Mouse (Mus musculus) mouse embryonic stem cell (cell line): ENCODE measurements around the gene Fgfr3.

Experiments used
- in situ Hi-C, 2 experiments: fragments of 300-500 bp; cut with MboI; formaldehyde crosslinking; loops; 1 replicate in 1 of 2; 3 replicates in 1 of 2; pipeline ENCODE4 v1.14.3; 2019 to 2020; ENCODE audit warnings: low sequenced_read_pairs in 2 of 2, low pct_unique_long_range_greater_than_20kb in 1 of 2, mixed read lengths in 1 of 2; ENCODE audit not compliant: unreplicated experiment in 1 of 2

Fgfr3 gene

DNA sequence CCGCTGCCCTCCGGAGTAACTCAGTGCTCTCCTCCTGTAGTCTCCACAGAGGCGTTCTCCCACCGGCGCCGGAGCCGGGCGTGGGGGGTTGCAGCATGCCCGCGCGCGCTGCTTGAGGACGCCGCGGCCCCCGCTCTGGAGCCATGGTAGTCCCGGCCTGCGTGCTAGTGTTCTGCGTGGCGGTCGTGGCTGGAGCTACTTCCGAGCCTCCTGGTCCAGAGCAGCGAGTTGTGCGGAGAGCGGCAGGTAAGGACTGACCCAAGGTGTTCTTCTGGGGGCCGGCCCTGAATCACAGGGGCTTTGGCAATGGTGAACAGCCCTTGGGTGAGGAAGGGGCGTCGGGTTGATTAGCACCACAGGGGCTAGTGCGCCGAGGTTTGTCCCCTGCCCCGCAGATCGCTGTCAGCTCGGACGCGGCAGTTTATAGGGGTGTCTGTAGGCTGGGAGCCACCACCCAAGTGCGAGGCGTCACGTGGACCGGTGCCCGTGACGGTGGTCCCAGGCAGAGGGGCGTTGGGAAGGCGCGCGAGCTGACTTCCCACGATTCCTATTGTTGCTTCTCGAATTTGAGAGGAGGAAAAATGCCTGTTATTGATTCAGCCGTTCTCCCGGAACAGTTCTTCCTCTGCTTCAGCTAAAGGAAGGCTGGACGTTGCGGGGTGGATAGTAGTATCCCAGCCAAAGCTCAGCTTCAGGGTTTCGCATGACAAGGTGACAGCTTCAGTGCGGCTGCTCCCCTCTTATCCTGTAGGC, 968 bp downstream of the Fgfr3 start:
- in situ Hi-C loops = loop anchor here in 1 of 2 experiments (25.0 kb wide), 1 partner anchor 1665 kb away; the partner anchor contains the start of gene Hmx1

DNA sequence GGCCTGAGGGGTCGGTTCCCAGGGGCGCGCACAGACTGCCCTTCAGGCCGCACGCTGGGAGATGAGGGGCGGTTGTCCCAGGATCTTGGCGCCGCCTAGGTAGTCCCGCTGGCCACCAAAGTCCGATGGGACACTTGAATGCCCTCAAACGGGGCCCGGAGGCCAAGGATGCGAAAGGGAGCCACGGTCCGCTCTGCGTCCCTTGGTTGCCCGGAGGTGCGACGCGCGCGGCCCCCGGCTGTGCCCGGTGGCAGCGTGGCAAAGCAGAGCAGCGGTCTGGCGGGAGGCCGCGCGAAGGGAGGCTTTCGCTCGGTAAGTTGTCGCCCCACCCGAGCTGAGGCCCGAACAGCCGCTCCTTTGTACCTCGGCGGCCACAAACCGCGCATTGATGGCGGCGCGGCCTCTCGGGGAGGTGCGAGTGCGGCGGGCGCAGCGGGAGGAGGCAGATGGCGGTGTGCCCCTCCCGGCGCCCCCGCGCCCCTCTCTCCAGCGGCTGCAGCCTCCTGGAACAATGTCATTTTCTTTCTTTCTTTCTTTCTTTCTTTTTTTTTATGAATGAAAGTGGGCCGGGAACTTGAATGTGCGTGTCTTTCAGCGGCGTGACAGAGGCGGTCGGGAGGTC, 1.7 kb downstream of the Fgfr3 start:
- in situ Hi-C loops = loop anchor here in 1 of 2 experiments (25.0 kb wide), 1 partner anchor 1664 kb away; the partner anchor contains the start of gene Hmx1

DNA sequence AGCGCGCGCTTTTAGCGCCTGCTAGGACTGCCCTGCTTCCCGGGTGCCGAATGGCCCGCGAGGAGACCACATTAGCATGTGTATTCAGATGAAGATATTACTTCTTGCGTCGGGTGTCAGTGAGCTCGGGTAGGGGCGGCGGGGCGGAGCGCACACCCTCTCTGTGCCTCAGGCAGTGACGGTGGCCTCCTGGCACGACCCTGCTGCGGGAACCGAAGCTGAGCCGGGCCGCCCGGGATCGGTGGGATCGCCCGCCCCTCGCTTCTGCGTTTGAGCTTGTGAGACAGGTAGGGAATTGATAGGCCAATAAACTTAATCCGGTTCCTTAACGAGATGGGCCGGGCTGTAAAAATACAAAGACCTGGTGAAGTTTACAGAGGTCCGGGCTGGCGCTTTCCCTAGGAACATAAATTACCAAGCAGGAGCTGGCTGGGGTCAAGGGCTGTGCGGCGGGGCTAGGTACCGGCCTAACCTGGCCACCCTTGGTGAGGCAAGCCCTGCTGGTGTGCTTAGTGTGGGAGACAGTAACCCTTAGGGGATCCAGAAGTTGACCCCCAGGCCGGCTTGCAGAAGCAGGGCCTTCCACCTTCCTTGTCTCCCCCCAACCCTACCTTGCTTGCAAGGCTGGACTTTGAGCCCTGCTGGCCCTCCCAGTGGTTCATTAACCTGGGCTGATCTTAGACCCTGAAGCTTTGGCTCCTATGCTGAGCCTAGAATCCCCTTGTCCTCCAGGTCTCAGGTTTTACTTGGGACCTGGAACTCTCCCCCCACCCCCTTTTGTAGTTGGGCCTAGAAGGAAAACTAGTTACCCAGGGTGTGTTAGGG, 2.4 kb downstream of the Fgfr3 start:
- in situ Hi-C loops = loop anchor here in 1 of 2 experiments (25.0 kb wide), 1 partner anchor 1663 kb away; the partner anchor contains the start of gene Hmx1

DNA sequence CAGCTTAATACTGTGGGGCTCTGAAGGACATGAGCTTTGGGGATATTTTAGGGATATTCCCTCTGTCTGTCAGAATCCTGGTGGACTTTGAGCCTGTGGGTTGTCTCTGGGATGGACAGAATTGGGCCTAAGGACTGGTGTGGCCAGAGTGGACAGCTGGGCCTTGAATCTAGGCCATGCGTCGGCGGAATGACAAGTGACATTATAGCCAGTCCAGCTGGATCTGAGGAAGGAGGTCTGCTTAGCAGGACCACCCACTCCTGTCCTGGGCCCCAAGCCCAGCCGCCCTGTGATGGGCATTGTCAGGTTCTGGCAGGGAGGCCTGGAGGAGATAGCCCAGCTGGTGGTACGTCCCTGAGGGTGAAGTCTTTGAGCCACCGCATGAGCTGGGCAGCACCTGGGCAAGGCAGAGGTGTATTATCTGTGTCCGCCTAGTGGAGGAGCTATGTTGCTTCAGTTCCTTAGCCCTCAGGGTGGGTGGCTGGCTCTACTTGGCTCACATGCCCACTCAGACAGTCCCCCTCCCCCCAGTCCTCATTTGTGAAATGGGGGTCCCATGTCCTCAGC, 4.7 kb downstream of the Fgfr3 start:
- in situ Hi-C loops = loop anchor here in 1 of 2 experiments (25.0 kb wide), 1 partner anchor 289 kb away; the partner anchor contains the start of gene Nkx1-1

DNA sequence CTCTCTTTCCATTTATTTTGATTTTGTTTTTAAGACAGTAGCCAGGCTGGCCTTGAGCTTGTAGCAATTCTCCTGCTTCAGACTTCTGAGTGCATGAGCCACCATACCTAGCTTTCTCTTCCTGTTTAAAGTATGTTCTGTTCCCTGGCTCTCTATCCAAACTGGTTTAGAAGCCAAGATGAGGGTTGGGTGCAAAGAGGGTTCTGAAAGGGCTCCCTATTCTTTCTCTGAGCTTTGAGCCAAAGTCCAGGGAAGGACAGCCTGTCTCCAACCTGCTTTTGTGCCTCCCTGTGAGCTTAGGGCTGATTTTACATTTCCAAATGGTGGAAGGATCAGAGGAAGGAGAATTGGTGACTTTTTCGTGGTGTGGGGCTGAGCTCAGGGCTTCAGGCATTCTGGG, 5.4 kb downstream of the Fgfr3 start:
- in situ Hi-C loops = loop anchor here in 1 of 2 experiments (25.0 kb wide), 1 partner anchor 290 kb away; the partner anchor contains the start of gene Nkx1-1

DNA sequence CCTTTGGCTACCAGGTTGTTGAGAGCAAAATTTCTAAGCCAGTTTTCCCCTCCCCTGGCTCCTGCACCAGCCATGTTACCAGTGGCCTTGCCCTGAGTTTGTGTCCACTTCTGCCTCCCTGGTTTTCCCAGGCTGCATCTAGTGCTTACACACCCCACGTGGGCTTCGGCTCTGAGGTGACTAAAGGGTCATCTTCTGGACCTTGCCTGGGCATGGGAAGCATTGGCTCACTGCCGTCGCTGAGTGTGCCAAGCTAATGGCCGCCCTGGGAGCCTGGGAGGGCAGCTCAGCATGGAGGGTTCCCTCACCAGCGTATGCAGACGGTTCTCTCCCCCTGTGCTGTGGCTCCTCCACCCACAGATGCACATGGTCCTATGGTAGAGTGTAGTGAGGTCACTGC, 7.4 kb downstream of the Fgfr3 start:
- in situ Hi-C loops = loop anchor here in 1 of 2 experiments (25.0 kb wide), 1 partner anchor 292 kb away; the partner anchor contains the start of gene Nkx1-1

DNA sequence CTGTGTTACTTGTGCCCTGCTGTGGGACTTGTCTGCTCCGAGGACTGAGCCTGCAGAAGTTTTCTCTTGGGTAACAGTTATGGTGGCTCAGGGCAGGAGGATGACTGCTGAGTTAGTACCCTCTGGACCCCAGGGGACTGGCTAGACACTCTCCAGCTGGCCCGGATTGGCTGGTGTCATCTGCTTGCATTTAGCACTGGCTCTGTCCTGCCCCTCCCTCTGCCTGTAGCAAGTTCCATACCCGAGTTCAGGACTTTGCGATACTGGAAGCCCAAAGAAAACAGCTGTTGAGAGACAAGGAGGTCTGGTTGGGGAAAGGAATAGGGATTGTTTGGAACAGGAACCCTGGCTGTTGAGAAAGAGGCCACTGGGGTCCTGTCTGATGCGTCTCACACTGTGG, 9.0 kb downstream of the Fgfr3 start:
- in situ Hi-C loops = loop anchor here in 1 of 2 experiments (25.0 kb wide), 1 partner anchor 293 kb away; the partner anchor contains the start of gene Nkx1-1

DNA sequence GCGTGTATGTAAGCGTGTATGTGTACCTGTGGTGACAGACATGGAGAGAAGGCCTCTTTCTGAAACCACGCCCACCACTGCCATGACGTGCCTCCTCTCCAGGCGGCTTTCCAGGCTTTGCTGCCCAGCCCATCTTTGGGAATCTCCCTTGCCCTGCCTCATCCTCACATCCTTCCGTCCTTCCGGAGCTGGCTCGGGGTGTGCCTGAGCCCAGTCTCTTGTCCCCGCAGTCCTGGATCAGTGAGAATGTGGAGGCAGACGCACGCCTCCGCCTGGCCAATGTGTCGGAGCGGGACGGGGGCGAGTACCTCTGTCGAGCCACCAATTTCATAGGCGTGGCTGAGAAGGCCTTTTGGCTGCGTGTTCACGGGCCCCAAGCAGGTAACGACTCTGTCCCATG, 9.6 kb downstream of the Fgfr3 start:
- in situ Hi-C loops = loop anchor here in 1 of 2 experiments (25.0 kb wide), 1 partner anchor 294 kb away; the partner anchor contains the start of gene Nkx1-1

DNA sequence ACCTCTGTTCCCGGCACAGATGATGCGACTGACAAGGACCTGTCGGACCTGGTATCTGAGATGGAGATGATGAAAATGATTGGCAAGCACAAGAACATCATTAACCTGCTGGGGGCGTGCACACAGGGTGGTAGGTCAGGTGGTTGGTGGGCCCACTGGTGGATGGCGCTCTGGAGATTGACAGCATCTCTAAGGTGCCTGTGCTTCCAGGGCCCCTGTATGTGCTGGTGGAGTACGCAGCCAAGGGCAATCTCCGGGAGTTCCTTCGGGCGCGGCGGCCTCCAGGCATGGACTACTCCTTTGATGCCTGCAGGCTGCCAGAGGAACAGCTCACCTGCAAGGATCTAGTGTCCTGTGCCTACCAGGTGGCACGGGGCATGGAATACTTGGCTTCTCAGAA, 12.4 kb downstream of the Fgfr3 start:
- in situ Hi-C loops = loop anchor here in 1 of 2 experiments (25.0 kb wide), 1 partner anchor 297 kb away; the partner anchor contains the start of gene Nkx1-1

DNA sequence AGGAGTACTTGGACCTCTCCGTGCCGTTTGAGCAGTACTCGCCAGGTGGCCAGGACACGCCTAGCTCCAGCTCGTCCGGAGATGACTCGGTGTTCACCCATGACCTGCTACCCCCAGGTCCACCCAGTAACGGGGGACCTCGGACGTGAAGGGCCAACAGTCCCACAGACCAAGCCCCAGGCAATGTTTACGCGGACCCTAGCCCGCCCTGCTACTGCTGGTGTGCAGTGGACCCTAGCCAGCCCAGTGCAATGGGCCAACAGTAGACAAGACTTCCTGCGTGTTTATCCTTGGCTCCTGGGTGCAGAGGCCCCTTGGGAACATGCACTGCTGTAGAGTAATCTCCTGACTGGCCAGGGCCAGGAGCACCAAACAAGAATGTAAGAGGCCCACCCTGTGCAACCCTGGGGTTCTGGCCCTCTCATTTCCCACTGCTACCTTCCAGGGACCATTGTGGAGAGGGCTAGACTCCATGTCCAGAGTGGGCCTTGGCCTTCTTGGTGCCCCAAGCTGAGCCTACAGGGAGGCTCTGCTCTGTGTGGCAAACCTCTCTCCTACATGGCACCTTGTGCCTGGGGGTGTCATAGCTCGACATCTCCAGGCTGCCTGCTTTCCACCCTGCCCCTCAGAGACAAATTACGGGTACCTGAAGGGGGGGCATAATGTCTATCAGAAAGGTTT, 14.1 kb downstream of the Fgfr3 start:
- in situ Hi-C loops = loop anchor here in 1 of 2 experiments (25.0 kb wide), 1 partner anchor 298 kb away; the partner anchor contains the start of gene Nkx1-1

DNA sequence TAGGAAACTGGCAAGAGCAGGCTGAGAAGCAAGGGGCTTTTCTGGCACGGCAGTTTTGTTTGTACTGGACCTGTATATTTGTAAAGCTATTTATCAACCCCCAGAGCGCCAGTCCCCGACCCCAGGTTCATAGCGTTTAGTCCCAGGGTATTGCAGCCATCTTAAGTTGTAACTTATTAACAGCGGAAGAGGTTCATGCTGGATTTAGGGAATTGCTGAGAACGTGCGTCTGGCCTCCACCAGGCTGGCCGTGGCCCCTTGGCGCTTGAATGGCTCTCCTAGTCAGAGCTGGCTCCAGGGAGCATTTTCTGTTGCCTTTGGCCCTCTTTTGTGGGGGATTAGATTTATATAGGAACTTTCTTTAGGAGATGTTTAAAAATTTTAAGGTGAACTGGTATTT, 14.8 kb downstream of the Fgfr3 start:
- in situ Hi-C loops = loop anchor here in 1 of 2 experiments (25.0 kb wide), 1 partner anchor 299 kb away; the partner anchor contains the start of gene Nkx1-1

DNA sequence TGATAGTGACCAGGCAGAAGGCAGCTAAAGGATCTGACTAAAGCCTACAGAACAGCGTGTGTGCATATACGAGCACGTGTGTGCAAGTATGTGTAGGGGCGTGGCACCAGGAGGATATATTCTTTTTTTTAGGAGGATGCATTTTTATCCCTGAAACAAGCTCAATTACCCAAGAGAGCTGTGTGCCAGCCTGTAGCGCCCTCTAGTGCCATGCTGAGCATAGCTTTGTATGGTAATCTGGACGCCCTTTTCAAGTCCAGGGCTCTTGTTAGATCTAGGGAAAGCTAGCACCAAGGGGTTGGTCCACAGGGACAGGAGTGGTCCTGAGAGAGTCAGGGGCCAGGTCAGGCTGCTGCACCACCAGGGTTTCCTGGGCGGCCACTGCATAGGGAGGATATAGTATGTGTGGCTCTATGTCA, 16.4 kb downstream of the Fgfr3 start:
- in situ Hi-C loops = loop anchor here in 1 of 2 experiments (25.0 kb wide), 1 partner anchor 301 kb away; the partner anchor contains the start of gene Nkx1-1

DNA sequence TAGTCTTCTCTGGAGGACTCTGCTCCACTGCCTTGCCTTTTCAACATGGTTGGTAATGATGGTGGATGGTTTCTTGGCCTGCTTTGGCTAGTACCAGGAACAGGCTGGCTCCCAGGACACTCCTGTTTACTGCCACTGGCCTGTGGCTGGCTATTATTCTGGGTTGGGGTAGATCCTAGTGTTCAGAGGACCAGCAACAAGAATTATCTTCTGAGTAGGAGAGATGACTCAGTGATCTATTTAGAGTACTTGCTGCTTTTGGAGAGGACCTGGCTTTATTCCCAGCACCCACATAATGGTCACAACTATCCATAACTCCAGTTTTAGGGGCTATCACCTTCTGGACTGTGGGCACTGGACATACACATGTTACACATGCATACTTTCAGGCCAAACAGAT, 16.9 kb downstream of the Fgfr3 start:
- in situ Hi-C loops = loop anchor here in 1 of 2 experiments (25.0 kb wide), 1 partner anchor 301 kb away; the partner anchor contains the start of gene Nkx1-1

DNA sequence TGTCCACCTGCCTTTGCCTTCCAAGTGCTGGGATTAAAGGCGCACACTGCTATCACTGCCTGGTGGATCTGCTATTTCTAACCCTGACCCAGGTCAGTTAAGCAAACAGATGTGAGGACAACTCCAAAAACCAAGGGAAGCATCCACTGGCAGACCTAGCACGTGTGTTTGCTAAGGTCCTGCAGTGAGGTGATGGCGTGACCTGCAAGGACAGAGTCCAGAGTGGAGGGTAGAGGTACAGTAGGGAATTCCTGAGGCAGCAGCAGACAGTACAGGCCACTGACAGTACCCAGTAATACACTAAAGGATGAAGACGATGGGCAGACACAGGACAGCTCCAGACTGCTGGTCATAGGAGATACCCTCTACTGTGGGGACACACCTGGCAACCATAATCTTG, 19.1 kb downstream of the Fgfr3 start:
- in situ Hi-C loops = loop anchor here (5.0 to 25.0 kb wide), 2 partner anchors 63 to 303 kb away; partner anchors contain the start of gene Nkx1-1 (in 1 of the 2)

DNA sequence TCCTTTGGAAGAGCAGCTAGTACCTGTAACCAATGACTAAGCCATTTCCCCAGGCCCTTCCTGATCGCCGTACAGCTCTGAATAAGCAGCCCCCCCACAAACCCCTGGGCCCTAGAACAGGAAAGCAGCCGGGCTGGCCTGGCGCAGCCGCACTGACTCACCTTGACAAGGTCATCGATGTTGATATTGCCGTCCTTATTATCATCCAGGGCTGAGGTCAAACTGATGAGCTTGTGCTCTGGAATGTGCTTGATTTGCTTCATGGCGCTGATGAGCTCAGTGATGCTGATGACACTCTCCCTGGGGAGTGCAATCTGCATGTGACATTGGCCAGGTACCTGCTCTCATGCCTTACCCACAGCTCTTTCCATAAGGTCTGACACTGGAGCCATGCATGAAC, 22.0 kb downstream of the Fgfr3 start:
- in situ Hi-C loops = loop anchor here (5.0 to 25.0 kb wide), 2 partner anchors 66 to 306 kb away; partner anchors contain the start of gene Nkx1-1 (in 1 of the 2)

DNA sequence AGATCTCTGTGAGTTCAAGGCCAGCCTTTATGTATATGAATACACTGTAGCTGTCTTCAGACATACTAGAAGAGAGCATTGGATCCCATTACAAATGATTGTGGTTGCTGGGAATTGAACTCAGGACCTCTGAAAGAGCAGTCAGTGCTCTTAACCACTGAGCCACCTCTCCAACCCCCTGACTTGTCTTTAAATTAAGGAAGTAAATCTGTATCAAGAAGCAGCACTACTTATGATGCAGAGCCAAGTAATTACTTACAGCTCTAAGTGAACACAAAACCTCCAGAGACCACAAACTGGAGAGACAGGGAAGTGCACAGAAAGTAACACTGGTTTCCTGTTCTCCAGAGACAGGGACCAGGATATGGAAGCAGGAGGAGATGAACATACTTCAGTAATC, 55.7 kb downstream of the Fgfr3 start:
- in situ Hi-C loops = no loop called here

DNA sequence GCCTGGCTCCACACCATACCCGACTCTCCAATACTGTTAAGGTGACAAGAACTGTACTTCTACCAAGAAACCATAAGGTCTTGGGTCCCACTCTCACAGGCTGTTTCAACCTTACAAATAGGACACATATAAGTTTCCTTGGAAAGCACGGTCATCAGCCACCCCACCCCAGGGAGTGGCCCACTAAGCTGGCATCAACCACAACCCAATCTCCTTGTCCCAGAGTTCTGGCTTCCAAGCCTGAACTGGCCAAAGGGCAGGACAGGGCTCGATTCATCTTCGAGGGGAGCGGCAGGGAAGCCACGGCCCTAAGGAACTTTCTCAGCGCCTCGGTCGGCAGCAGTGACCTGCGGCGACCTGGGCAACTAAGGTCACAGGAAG, 60.5 kb downstream of the Fgfr3 start:
- in situ Hi-C loops = no loop called here
